Mouse (Mus musculus) retina, postnatal 7 days (tissue): ENCODE measurements at regions not wholly inside any gene's neighbourhood (a gene's known extent, or its start where the extent isn't known, plus 50 kb on each side); places are given as distances from the start of the nearest gene placed in this dataset.
A peak's percentile ranks its signal among the peaks of the same experiment; 100 is the strongest.

Experiments used
- DNase-seq: peaks from one replicate; pipeline ENCODE4 v3.0.0-alpha.2; 2012; ENCODE audit warnings: low read depth, low spot score

DNA sequence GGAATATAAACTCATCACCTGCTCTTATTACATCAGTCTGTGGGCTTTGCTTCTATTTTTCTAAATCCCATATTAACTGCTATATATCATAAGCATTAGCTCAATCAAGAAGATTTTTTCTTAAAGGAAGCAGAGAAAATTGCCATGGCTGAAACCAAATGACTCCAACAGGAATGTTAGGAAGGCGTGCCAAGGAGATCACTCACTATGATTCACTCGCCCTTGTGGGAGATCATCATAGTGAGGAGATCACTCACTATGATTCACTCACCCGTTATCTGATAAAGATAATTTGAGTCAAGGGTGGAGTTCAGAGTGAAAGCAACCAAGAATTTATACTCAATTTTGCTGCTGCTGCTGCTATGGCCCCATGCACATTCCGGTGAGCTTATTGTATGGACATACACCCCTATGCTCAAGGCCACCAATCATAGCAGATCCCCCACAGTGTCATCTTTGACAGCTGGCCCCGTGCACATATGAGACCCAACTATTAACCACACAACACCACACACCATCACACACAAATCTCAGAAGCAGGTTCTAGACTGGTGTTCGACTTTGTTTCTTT, 63.8 kb upstream of the Fer start:
- DNase-seq: no peak

DNA sequence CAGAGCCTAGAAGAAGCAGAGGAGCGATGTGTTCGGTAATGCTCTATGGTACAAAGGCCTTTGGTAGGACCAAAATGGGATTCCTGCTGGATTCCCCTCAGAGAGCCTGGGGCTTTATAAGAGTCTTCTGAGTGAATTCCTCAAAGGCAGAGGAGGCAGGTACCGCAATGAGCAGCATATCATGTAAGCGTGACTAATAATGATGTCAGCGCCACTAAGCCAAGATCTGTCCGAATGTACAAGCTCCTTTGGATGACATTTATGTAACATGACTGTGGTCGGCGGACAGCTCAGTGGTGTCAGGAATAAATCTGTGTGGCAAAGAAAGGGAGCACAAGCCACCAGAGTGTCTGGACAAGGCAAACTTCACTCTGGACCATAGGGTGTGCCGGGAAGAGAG, 61.5 kb upstream of the Fer start:
- no peak for DNase-seq

DNA sequence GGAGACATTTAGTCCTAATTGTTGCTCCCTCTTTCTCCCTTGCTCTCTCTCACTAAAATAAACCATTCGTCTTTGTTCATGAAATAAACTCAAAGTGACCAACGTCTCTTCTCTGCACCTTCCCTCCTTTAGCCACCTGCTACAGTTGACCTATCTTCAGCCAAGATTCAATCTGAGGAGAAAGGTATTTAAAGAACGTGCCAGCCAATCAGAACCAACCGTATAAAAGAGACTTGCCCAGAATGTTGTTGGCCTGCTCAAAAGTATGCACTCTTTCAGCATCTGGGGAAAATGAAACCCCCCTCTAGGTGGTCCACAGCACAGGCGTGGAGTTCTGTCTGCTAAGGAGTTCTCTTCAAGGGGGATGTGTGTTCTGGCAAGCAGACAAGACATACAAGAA, 60.0 kb upstream of the Fer start:
- DNase-seq: no peak

DNA sequence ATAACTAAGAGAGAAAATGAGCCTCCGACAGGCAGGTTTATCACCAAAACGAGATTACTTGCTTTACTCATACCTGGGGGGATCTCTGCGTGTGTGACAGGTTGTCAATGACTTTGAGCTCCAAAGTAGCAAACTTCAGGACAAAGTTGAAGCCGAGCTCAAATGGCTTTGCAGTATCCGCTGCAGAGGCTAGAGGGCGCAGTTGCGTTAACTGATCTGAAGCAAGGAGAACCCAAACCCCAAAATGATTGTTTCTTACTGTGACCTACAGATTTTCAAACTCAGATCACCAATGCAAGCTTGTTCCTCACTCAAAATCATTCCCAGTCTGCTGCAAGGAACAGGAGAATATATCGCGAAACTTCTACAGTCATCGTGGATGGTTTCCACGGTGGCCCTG, 59.3 kb upstream of the Fer start:
- DNase-seq: peak; percentile 33

DNA sequence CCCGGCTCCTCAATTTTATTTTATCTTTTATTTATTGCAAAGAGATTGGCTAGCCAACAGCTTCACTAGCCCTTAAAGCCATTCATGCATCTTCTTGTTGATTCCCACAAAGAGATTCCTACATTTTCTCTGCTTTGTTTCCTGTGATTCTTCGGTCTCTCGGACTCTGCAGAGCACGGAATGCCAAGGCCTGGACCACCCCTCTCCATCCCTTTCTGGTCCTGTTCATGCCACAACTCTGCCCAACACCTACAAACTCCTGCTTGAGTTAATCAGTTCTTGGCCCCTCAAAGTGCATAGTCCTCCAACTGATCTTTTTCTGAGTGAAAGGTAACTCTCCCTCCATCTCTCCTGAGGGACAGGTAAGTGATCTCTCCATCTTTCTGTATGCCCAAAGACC, 58.4 kb upstream of the Fer start:
- DNase-seq: no peak

DNA sequence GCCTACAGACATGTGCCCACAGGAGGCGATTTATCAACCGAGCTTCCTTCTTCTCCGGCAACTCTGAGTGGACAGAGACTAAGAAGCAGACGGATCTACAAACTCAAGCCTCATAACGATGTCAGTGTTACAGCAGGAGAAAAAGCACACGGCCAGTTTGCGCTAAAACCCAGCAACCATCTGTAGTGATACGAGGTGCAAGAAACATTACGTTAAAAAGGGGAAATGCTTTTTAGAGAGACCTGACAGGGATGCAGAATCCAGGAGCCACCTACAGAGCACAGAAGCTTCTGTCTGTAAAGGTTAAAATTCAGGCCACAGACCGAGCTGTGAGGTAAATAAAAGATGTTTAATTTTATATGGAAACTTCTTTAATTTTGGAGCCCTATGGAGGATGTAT, 56.5 kb upstream of the Fer start:
- DNase-seq: no peak

DNA sequence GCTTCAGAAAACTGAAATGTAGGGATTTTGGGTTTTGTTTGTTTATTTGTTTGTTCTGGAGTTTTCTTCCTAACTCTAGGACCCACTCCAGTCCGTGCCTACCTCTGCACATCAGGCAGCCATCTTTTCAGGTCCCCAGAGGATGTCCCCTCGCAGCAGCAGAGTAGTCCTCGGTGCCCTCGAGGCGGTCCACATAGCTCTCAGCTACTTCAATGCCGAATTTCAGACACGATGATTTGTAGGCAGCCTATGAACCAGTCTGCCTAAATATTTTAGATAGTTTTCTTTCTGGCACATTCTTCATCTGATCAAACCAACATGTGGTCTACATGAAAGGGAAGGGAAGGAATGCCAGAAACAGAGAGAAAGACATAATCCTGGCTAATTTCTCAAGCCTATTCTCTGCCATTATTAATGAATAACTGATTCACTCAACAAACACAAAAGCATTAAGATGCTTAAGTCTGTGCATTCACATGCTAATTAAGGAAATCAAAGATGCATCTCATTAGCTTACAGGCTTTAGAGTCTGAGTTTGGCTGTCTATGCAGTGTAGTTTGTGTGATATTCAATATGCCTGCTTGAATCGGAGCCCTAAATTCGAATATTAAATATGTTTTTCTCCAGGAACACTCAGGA, 55.2 kb upstream of the Fer start:
- peak; percentile 16 for DNase-seq

DNA sequence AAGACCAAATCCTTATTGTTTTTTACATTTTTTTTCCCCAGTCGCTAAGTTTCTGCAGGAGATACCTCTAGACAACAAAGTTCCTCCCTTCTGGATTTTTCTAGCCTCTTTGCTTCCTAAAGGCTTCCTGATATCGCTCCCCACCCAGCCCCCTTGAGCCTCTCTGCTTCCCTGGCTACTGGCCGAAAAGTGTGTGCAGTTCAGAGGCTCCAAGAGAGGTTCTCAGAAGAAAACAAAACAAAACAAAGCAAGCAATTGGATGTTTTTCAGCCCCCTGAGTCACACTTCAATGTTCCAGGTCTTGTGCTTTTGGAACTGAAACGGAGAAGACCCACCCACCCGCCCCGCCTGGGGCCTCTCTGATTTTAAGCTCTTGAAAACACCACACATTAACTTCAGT, 54.1 kb upstream of the Fer start:
- no peak for DNase-seq

DNA sequence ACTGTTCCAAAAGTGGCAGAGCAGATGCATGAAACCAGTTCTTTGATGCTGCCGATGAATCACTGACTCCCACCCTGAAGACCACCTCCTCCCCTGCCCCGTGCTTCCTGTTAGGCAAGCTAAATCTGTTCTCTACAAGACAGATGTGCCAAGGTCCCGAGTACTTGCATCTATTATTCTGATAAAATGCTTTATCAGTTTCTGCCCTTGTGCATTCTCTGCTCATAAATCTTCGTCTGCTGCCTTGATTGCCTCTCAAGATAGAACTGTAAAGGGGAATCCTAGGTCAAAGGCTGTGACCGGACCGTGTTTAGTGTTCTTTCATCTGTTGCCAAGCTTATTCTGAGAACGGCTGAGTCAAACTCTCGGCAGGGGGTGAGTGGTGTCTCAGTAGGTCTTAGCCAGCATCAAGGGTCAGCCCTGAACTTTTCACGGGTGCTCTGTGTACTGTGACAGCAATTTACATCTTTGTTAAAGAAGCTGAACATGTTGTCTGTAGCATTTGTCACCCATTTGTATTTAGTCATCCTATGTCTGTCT, 51.5 kb upstream of the Fer start:
- no peak for DNase-seq

DNA sequence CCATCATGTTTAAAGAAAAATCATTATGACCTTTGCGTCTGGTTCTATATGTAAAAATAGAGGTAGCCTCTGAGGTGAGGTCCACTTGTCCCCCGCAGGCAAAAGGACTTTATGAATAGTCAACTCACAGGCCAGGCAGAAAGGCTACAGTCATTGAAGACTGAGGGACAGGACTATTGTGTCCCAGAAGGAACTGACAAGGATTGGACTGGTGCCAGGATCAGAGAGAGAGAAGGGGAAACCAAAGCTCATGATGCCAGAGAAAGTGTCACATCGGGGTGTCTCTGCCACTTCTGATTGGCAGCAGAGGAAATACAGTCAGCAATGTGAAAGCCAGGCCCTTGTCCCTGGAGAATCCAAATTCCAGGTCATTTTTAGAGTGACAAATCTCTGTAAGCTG, 50.3 kb upstream of the Fer start:
- DNase-seq: peak; percentile 11
